Mouse (Mus musculus) naive thymus-derived CD4-positive, alpha-beta T cell, adult 2 months (primary cell): ENCODE data around the gene Arl6ip4.
A peak's percentile ranks its signal among the peaks of the same experiment; 100 is the strongest.

Experiments
- DNase-seq: peaks from one replicate; pipeline ENCODE4 v3.0.0-alpha.2; 2011; ENCODE audit warnings: low read depth

The Arl6ip4 gene

DNA sequence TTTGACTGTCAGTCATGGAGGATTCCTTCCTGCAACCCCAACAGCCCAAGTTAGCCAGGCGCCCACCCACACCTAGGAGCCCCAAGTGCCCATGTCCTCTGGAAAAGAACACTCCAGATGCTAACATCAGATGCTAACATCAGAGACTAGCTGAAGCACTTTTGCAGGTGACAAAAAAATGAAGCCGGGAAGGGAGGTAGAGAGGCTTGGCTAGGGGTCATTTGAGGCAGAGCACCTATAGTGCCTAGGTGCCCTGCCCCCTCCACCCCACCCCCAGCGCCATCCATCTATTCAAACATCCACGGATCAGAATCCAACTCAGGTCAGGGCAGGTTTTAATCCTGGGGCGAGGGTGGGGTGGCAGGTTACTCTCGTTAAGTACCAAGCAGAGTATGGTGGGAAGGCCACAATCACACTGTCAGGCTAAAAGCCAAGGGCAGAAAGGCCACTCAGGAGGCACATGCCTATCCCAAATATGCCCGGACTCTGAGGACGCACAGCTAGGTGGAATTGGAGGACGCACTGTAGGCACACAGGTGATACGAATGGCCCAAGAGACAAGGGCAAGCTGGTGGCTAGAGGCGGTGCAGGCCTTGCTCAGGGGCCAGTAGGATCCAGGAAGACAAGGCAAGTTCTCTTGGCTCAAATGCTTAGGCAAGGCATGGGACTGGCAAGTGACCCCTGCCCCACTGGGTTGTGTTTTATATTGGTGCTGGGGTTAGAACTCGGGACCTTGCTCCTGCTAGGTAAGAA is 21.9 kb upstream of the Arl6ip4 start:
- peak; percentile 21 for DNase-seq

DNA sequence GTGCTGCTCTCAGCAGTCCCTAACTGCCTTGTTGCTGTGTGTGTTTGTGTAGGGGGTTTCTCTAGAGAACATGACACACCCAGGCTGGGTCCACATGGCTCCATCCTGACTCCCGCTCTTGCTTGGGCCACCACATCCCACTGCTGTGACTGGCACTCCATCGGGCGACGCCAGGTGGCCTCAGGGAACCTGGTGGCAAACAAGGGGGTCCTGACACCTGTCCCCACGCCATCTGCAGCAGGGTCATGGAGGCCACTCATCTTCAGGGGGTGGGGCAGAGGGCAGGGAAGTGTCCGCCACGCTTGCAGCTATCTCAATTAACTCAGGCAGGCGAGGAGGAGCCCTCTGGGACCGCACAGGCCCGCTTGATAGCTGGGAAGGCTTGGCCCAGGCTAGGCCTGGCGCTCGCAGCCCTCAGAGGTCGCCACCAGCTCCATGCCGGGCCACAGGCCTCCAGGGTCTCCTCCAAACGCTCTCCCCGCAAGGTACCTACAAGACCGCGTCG is 20.8 kb upstream of the Arl6ip4 start:
- no peak for DNase-seq

DNA sequence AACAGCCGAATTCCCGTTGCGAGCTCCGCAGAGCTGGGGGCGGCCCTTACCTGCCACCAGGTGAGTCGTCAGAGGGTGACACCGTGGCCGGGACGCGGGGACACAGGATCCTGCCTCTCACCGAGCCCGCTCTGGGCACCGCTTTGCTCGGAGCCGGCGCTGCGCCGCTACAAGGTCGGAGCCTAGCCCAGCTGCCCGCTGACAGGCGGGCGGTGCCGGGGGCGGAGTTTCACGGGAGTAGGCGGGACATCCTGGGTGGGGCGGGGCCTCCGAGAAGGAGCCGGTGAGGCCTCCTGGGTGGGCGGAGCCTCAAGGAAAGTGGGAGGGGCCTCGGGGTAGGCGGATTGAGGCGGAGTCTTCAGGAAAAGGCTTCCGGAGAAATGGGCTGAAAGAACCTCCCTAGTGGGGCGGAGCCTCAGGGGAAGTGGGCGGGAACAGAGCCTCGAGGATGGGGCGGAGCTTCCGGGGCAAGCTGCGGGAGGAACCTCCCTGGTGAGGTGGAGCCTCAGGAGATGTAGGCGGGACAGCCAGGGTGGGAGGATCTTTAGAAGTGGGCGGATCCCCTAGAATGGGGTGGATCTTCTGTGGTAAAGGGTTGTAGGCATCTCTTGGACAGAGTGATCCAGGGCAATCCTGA is 20.2 kb upstream of the Arl6ip4 start, which contains the start of gene Abcb9:
Gene Abcb9 (minus strand): TSS at position 203 of the 637 bp plus-strand sequence.
- peak; percentile 95 for DNase-seq

DNA sequence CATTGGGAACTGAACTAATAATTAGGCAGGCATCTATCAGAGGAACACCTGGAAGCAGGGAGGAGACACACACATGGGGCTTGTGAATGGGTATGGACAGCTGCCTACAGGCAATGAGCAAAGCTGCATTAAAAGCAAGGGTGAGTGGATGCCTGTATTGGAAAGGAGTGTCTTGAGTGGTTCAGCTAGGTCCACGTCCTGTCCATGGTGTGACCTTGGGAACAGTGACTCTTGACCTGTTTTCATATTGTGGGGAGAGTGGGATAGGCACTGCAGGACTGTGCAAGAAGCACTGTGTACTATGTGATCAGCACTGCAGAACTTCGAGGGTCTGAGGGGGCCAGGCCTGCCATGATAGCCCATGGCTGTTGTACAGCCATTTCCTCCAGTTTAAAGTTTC is 17.0 kb upstream of the Arl6ip4 start:
- no peak for DNase-seq

DNA sequence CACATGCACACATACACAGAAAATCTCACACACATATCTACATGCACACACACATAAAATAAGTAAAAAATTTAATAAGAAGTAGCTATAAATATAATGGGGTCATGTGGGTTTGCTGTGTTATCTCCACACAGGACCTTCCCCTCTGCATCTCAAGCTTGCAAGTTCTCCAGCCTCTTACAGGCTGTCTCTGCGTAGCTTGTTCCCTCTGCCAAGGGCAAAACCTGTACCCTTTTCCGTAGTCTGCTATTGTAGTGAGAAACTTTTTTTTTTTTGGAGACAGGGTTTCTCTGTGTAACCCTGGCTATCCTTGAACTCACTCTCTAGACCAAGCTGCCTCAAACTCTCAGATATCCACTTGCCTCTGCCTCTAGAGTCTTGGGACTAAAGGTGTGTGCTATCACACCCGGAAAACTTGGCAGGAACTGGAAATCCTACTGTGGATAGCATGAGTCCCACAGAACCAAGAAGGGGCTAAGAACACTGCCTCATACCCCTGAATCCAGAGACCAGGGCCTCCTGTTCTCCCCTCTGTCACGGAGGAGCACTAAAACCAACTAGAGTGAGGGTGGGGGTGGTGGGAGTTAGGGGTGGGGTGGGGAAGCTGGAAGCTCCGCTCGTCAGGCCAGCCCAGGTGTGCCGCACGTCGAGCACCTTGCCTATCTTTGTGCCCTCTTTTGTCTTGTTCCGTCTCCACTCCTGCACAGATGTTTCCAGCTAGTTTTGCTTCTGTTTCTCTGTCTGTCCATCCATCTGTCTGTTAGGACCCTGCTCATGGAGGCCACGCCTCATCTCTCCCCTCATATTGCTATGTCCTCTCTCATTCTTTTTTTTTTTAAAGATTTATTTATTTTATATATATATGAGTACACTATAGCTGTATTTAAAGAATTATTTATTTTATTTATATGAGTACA is 15.5 kb upstream of the Arl6ip4 start:
- no peak for DNase-seq

DNA sequence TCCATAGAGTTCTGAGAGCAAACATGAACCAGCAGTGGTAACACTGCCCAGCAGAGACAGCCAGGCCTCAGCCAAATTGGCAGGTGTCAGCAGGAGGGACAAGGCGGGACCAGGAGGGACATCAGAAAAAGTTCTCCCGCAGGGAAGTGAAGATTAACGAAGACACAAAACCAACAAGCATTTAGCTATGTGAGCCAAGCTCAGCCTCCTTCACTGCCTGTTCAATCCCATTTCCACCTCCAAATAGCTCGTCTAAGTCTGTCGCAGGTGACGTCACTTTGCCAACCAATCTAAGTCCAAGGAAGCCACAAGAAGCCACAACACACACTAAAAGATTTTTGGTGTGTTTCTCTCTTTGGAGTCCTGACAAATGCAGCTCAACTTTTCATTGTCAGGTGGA is 13.6 kb upstream of the Arl6ip4 start:
- DNase-seq = no peak

DNA sequence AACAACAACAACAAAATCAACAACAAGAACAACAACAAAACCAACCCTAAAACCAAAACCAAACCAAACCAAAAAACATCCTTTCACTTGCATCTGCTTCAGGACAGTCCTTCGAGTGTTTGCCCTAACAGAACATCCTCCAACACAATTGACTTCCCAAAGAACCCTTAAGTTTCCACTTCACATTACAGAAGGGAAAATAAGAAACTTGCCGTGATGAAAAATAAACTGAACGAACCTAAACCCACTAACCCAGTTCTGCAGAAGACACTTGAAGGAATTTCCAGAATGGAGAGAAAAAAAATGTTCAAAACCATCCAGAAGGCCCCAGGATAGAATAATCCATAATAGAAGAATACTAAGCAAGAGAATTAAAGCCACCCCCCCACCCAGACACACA is 12.9 kb upstream of the Arl6ip4 start:
- no peak for DNase-seq

DNA sequence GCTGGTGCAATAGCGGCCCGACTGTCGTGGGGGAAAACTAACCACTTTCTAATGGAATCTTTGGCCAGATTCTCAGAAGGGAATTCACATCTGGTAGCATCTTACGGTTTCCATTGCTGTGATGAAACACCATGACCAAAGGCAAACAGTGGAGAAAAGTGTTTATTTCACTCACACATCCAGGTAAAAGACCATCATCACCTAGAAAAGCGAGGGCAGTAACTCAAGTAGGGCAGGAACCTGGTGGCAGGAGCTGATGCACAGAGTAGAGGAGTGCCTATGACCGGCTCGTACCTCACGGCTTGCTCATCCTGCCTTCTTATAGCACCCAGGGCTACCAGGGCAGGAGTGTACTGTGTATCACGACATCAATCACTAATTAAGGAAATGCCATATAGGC is 12.3 kb upstream of the Arl6ip4 start:
- no peak for DNase-seq

DNA sequence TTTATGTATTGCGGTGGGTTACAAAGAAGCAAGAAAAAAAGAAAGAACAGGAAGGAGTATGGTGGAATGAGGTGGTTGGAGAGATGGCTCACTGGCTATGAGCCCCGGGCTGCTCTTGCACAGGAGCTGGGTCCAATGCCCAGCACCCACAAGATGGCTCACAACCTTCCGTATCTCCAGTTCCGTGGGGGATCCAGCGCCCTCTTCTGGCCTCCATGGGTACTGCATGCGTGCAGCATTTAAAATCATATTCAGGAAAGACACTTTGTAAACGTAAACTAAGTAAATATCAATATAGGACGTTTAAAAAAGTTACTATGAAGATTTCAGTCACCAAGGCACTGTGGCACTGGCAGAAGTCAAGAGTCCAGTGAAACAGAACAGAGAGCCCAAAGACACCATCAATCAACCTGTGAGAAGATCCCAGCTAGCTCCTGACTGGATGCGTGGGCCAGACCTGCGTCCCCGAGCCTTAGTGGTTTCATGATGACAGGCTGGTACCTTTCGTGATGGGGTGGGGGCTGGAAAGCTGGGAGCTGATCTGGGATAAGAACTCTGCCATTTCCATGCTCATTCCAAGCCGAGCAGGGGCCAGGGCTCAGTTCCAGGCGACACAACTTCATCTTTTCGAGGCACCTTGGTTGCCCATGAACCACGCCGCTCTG is 4.7 kb upstream of the Arl6ip4 start:
- peak; percentile 86 for DNase-seq

DNA sequence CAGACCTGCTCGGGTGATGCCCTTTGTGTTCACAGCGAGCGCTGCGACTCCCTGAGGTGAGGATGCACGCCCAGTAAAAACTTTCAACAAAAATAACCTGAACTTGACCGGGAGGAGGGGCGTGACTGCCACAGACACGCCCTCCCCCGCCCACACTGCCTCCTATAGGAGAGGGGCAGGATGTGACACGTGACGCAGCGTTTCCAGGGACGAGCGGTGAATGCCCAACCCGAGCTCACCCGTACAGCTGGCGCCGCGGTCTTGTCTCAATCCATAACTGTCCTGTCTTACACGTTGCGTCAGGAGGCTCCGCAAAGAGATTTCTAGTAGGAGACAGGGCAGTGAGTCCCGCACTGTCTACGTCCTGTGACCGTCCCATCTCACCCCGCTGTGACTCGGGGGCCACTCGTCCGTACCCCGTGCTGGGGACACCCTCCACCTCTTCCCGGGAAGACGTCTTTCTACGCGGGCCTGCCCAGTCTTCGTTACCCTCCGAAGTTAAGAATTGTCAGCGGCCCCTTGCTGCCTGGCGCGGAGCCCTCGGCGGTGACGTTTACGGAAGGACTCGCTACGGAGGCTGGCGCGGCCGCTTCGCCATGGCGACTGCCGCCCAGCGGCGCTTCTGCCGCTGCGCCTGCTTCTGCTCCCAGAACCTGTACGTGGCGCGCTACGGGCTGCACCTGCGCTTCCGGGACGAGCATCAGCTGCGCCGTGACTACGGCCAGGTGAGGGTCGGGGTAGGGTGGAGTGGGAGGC is 4.0 kb upstream of the Arl6ip4 start, which contains the start of gene Ogfod2:
Gene Ogfod2 (plus strand): TSS at position 556 of the 756 bp plus-strand sequence.
- peak; percentile 99 for DNase-seq

DNA sequence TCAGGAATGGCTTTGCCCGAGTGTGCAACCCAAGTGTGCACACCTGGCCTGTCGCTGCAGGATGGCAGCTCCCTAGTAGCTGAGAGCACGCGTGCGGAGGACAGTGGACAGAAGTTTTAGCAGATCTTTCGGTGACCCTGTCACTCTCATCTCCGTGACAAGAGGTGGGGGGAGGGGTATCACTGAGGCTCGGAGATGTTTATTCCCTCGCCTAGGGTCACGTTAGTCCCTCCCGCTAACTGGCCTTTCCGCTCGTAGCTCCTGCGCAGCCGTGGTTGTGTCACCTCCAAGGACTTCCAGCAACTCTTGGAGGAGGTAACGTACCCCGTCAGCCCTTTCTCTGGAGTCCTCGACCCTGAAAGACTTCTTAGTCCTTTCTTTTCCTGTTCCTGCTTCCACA is 3.4 kb upstream of the Arl6ip4 start:
- no peak for DNase-seq

DNA sequence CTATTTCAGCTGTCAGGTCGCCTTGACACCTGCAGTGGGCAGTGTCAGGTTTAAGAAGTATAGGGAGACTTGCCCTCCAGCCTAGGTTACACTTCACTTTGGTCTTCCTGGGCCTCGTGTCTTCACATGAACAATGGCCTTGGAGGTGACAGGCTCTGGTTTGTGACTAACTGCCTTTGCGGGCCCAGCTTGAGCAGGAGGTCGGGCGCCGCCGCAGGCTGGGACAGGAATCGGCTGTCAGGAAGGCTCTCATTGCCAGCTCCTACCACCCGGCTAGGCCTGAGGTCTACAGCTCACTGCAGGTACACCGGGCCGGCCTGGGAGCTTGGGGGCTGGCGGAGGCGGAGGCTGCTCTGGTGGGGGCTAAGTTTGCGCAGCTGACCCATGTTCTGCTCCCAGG is 2.9 kb upstream of the Arl6ip4 start:
- peak; percentile 74 for DNase-seq

DNA sequence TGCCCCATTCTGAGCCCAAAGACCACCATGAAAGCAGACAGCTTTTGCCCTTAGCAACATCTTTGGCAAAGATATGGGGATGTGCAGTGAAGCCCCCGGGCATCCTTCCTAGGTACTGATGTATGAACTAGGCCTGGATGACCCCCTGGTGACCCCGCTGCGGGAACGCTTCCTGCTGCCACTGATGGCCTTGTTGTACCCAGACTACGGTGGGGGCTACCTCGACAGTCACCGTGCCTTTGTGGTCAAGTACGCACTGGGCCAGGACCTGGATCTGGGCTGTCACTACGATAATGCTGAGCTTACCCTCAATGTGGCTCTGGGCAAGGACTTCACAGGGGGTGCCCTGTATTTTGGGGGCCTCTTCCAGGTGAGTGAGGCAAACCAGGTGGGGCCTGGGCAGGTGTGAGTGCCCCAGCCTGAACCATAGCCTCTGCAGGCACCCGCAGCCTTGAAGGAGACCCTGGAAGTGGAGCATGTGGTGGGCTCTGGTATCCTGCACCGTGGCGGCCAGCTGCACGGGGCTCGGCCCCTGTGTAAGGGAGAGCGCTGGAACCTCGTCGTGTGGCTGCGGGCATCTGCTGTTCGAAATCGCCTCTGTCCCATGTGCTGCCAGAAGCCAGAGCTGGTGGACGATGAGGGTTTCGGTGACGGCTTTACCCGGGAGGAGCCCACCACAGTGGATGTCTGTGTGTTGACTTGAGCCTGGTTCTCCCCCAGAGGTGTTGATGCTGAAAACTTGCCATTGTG is 1.4 kb upstream of the Arl6ip4 start:
- no peak for DNase-seq

DNA sequence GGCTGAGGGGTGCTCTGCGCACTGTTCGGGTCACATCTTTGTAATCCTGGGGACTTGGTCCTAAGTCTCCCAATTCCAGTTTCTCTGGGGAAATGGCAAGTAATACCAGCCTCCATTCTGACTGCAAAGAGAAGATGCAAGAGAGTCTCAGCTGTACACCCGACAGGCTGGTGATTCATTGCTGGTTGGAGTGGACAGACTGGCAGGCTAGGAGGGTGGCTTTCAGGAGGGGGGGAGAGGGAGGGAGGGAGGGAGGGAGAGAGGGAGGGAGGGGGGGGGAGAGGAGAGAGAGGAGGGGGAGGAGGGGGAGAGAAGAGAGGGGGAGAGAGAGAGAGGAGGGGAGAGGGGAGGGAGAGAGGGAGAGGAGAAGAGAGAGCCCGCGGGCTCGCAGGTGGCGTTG is 358 bp upstream of the Arl6ip4 start:
- peak; percentile 35 for DNase-seq

DNA sequence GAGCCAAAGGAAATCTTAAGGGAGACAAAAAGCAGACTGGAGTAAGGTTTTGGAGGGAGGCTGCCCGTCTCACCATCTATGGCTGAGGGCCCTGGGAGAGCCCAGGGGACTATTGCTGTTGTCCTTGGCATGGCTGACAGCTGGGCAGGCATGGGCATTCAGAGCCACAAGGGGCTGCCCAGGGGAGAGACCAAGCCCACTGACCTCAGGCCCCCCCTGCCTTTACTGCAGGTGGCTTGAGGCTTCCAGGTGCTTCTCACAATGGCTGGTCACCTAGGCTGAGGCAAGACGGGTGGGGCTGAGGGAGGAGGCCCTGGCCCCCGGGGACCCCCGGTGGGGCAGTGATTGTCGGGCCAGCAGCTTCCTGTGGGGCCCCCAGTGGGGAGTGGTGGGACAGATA is 3.3 kb downstream of the Arl6ip4 start:
- no peak for DNase-seq

DNA sequence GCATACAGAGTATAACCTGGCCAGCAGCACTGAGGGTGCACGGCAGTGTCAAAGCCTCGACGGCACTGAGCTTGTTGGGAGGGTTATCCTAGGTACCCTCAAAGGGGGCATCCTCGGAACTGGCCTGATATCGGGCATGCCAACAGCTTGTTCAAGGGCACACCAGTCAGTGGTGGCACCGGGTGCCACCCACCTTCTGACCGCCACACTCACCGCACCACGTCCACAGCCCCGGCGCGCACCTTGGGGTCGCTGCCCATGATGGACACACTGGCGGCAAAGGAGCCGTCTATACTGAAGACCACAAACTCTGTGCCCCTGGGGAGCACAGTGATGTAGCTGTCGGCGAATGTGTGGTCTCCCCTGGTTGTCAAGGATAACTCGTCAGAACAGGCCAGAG is 6.5 kb downstream of the Arl6ip4 start:
- DNase-seq = no peak

DNA sequence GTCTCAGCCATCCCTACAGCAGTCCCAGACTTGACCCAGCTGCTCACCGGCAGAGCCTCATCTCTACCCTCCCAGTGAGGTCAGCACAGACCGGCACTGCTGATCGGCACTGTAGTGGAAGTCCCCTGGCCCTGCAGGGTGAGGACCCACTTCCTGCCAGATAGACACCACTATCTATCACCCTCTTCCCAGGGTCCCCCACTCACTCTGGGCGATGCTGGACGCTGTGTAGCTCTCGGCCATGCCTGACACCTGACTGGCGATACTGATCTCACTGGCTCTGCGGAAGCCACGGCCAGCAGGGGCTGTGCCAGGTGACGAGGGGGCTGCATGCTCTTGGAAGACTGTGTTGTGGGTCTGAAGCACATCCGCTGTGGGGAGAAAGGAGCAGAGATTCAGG is 9.2 kb downstream of the Arl6ip4 start:
- no peak for DNase-seq

DNA sequence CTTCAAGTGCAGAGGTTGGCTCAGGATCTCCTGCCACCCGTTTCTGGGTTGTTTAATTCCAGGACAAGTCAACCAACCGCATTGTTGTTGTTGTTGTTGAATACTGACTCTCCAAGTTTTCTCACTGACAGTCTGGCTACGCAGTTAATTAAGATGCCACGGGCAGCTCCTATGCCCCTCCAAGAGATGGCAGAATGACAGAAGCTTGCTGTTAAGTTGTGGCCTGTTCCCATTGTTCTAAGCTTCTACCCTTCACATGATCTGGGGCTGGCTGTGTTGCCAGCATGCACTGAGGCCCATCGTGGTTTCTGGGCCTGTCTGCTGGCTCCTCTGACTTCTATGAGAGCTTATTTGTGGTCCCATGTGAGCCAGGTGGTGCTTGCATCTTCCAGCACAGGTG is 18.4 kb downstream of the Arl6ip4 start:
- DNase-seq = no peak

DNA sequence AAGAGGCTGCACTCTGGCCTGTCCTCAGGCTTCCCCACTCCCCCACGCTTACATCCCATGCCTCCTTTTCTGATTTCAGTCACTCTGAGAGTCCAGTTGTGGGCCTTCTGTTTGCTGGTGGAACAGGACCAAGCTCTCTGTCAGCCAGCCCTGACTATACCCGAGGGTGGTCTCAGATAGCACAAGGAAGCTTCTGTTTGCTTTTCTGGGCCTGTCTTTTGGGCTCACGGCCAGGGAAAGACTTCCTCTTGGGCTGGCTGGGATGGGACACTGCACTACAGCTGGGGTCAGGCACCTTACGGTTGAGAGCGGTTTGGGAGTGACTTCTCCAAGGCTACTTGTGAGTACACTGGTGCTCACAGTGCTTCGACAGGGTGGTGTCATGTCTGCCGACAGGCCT is 22.2 kb downstream of the Arl6ip4 start:
- no peak for DNase-seq

DNA sequence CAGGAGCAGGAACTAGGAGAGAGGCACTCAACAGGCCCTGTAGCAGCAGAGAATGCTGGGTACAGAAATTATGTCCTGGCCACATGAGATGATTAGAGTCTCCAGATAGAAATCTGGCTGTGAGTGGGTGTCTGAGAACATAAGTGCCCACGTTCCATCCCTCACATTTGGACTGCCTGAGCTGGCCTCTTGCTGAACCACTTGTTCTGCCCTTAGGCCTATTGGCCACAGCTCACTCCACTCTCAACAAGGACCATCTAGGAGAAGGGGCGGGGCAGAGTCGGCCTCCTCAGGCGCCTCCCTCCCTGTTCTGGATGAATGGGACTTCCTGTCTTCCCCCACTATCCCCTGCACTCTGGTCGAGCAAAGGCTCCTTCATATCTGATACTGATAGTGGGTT is 33.1 kb downstream of the Arl6ip4 start:
- no peak for DNase-seq
